Mouse (Mus musculus): ENCODE data around the gene Cd3g. TPM values are rescaled to one million over a fixed set of nuclear protein-coding genes. Genes with fewer than 3 reads are reported as not detected.

Cd3g gene
- not detected in 2 replicates for polyA plus RNA-seq (2014; fragmentation: Nextera tagmentation; extraction: Ambion mirVana)

DNA sequence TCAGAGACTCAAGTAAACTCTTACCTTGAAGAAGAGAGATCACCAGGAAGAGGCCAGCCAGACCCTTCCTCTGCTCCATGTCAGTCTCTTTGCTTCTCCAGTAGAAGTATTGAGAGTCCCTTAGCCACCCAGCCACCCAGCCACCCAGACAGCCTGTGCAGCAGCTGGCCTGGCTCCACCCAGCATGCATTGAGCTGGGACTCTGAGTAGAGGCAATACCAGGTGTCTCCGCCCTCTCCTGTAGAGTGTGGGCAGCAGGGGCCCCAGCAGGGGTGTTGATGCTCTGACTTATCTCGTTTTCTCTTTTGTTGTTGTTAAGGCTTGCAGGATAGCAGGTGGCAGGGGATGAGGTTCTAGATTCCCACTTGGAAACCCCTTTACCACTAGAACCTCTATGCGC, at the start of gene Cd3g:
Cd3g (minus strand) TSS at position 190 of the 400 bp plus-strand sequence.
- Histone ChIP-seq H3K4me1 (replicated peaks; ENCODE audit: control insufficient read depth, insufficient read depth, low read length) (no peaks in the 10 kb centered on the region), H3K4me2 (ENCODE audit: low read depth, low read length, severe bottlenecking) (no peak within 1 kb of the TSS), H3K27me3 (ENCODE audit: control insufficient read depth, insufficient read depth, low read length) (no peaks in the 10 kb centered on the region), H3K9me3 (ENCODE audit: control insufficient read depth, low read length) (no peaks in the 10 kb centered on the region), H3K4me3 (ENCODE audit: low read depth, low read length) (no peak within 1 kb of the TSS), H3K27ac (ENCODE audit: low read depth, low read length) (no peak within 1 kb of the TSS), H3K9ac (ENCODE audit: low read length) (no peak within 1 kb of the TSS), H3K36me3 (ENCODE audit: control insufficient read depth, insufficient read depth, low read length) (no peaks in the 10 kb centered on the region)
- DNase-seq (ENCODE audit: low spot score) (no peak), ATAC-seq (replicated peaks; ENCODE audit: low FRiP score) (no peak)
- WGBS, result 70% methylated on average over 3 of the region's 3 CpGs

DNA sequence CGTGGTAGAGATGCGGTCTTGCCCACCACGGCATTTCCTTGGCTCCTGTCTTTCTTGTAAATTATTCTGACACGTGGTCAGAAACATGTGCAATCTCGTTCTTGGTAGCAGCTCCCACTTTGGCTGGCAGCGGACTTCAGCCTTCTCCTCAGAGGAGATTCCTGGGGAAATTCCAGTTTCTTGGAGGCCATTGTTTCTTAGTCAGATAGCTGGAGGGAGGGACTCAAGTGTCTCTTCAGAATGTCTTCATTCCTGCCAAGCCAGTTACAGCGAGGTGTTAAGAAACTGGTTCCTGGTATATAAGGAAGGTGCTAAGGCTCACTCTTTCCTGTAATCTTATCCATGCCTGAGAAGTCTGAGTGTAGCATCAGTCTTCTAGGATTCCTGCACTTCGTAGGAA, 47.1 kb upstream of the Cd3g start:
- Histone ChIP-seq H3K9me3 (ENCODE audit: control insufficient read depth, low read length) (no peaks in the 10 kb centered on the region), H3K36me3 (ENCODE audit: control insufficient read depth, insufficient read depth, low read length) (no peaks in the 10 kb centered on the region), H3K9ac (ENCODE audit: low read length) (no peak overlapping the region), H3K4me1 (replicated peaks; ENCODE audit: control insufficient read depth, insufficient read depth, low read length) (no peaks in the 10 kb centered on the region), H3K4me2 (ENCODE audit: low read depth, low read length, severe bottlenecking) (no peak overlapping the region), H3K27me3 (ENCODE audit: control insufficient read depth, insufficient read depth, low read length) (no peaks in the 10 kb centered on the region), H3K4me3 (ENCODE audit: low read depth, low read length) (no peak overlapping the region), H3K27ac (ENCODE audit: low read depth, low read length) (no peak overlapping the region)
- 76% methylated on average over 8 of the region's 8 CpGs for WGBS
- DNase-seq (ENCODE audit: low spot score) (no peak), ATAC-seq (replicated peaks; ENCODE audit: low FRiP score) (no peak)

DNA sequence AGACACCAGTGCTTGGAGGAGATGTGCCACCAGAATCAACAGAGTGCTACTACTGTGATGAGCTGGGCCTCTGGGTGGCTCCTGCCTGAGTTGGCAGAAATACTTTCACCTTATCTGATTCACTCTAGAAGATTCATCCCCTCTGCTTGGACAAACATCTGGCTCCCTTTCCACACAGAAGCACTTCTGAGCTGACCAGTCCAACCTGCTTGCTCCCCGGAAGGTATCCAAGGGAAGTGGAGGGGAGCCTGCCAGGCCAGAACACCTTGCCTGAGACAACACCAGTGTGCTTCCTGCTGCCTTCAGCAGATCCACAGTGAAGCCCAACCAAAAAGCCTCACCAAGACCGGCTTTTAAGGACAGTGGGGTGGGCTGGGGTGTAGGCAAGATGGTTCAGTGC, 44.0 kb upstream of the Cd3g start:
- Histone ChIP-seq H3K36me3 (ENCODE audit: control insufficient read depth, insufficient read depth, low read length) (no peaks in the 10 kb centered on the region), H3K4me2 (ENCODE audit: low read depth, low read length, severe bottlenecking) (no peak overlapping the region), H3K9ac (ENCODE audit: low read length) (no peak overlapping the region), H3K27ac (ENCODE audit: low read depth, low read length) (no peak overlapping the region), H3K4me3 (ENCODE audit: low read depth, low read length) (no peak overlapping the region), H3K27me3 (ENCODE audit: control insufficient read depth, insufficient read depth, low read length) (no peaks in the 10 kb centered on the region), H3K9me3 (ENCODE audit: control insufficient read depth, low read length) (no peaks in the 10 kb centered on the region), H3K4me1 (replicated peaks; ENCODE audit: control insufficient read depth, insufficient read depth, low read length) (no peaks in the 10 kb centered on the region)
- WGBS, result 86% methylated on average over 2 of the region's 2 CpGs
- ATAC-seq (replicated peaks; ENCODE audit: low FRiP score) (no peak), DNase-seq (ENCODE audit: low spot score) (peak; percentile 32)

DNA sequence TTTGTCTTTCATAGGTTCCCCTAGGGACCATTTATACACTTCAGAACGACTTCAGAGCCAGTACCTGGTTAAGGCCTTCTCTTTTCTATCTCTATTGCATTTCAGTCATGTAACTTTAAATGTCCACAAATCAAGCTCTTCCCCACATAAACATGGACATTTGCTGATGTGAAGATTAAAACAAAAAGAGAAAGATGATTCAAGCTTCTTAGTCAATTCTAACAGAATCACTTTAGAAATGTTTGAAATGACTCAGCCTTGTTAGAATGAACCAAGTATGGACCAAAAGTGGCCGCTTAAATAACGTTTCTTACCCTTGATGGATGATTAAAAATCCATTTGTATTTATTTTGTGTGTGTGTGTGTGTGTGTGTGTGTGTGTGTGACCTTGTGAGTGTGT, 43.4 kb upstream of the Cd3g start:
- ATAC-seq (replicated peaks; ENCODE audit: low FRiP score) (no peak), DNase-seq (ENCODE audit: low spot score) (no peak)
- H3K36me3 ChIP-seq (ENCODE audit: control insufficient read depth, insufficient read depth, low read length), result no peaks in the 10 kb centered on the region
- H3K9ac ChIP-seq (ENCODE audit: low read length), result no peak overlapping the region
- no peak overlapping the region for H3K4me2 ChIP-seq (ENCODE audit: low read depth, low read length, severe bottlenecking)
- no peaks in the 10 kb centered on the region for H3K27me3 ChIP-seq (ENCODE audit: control insufficient read depth, insufficient read depth, low read length)
- no peak overlapping the region for H3K27ac ChIP-seq (ENCODE audit: low read depth, low read length)
- WGBS, result 67% methylated on average over 3 of the region's 3 CpGs
- no peak overlapping the region for H3K4me3 ChIP-seq (ENCODE audit: low read depth, low read length)
- H3K4me1 ChIP-seq (replicated peaks; ENCODE audit: control insufficient read depth, insufficient read depth, low read length), result no peaks in the 10 kb centered on the region
- H3K9me3 ChIP-seq (ENCODE audit: control insufficient read depth, low read length), result no peaks in the 10 kb centered on the region

DNA sequence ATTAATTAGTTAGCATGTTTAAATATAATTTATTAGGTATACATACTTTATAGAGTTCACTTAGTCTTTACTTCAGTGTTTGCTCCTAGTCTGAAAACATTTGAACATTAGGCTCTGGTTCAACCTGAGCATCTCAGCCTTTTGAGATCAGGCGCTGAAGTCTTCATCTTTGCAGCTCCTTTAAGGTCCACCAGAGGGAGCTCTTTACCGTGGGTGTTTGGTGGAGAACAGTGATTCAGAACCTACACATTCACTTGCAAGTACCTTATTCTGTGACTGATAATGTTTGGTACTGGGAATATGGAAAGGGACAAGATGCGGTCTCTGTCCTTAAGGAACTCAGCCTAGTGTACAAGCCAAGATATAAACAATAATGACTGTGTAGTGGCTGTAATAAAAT, 42.6 kb upstream of the Cd3g start:
- Histone ChIP-seq H3K4me3 (ENCODE audit: low read depth, low read length) (no peak overlapping the region), H3K27ac (ENCODE audit: low read depth, low read length) (no peak overlapping the region), H3K27me3 (ENCODE audit: control insufficient read depth, insufficient read depth, low read length) (no peaks in the 10 kb centered on the region), H3K36me3 (ENCODE audit: control insufficient read depth, insufficient read depth, low read length) (no peaks in the 10 kb centered on the region), H3K4me2 (ENCODE audit: low read depth, low read length, severe bottlenecking) (no peak overlapping the region), H3K9ac (ENCODE audit: low read length) (no peak overlapping the region), H3K9me3 (ENCODE audit: control insufficient read depth, low read length) (no peaks in the 10 kb centered on the region), H3K4me1 (replicated peaks; ENCODE audit: control insufficient read depth, insufficient read depth, low read length) (no peaks in the 10 kb centered on the region)
- WGBS, result 8% methylated on average over 3 of the region's 3 CpGs
- ATAC-seq (replicated peaks; ENCODE audit: low FRiP score) (no peak), DNase-seq (ENCODE audit: low spot score) (peak; percentile 65)

DNA sequence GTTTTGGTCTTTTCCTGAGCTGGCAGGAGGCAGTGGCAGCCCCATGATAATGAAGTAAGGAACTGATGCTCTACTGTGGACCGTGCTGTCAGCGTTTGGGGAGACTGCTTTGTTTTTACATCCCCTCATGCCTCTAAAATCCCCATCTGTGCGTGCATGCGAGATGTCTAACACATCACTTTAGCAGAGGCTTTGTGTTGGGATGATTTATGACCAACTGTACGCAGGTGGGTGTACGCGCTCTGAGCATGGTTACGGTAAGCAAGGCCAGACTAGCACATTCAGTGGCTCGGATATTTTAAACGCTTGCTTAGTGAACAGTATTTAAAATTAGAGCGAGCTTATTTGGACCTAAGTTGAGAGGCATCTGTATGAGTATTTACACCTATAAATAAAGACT, 37.8 kb upstream of the Cd3g start:
- Histone ChIP-seq H3K27ac (ENCODE audit: low read depth, low read length) (no peak overlapping the region), H3K9ac (ENCODE audit: low read length) (no peak overlapping the region), H3K36me3 (ENCODE audit: control insufficient read depth, insufficient read depth, low read length) (no peaks in the 10 kb centered on the region), H3K9me3 (ENCODE audit: control insufficient read depth, low read length) (no peaks in the 10 kb centered on the region), H3K27me3 (ENCODE audit: control insufficient read depth, insufficient read depth, low read length) (no peaks in the 10 kb centered on the region), H3K4me1 (replicated peaks; ENCODE audit: control insufficient read depth, insufficient read depth, low read length) (no peaks in the 10 kb centered on the region), H3K4me3 (ENCODE audit: low read depth, low read length) (no peak overlapping the region), H3K4me2 (ENCODE audit: low read depth, low read length, severe bottlenecking) (no peak overlapping the region)
- DNase-seq (ENCODE audit: low spot score) (no peak), ATAC-seq (replicated peaks; ENCODE audit: low FRiP score) (no peak)
- WGBS, result 88% methylated on average over 11 of the region's 11 CpGs

DNA sequence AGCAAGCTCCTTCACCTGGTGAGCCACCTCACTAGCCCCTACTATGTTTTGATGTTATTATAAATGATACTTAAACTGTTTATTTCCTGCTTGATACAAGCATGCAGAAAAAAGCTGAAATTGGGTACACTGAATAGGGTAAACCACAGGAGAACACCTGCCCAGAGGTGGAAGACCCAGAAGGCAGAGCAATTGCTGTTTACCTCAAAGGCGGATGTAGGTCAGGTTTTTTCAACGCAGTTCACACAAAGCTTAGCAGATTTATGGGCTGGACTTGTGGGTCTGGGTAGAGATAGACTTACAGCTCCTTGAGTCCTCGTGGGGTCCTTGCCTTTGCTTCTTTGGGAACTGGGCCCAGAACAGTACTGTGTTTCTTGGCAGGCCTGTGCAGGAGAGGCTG, 35.6 kb upstream of the Cd3g start:
- no peak overlapping the region for H3K27ac ChIP-seq (ENCODE audit: low read depth, low read length)
- H3K9me3 ChIP-seq (ENCODE audit: control insufficient read depth, low read length), result no peaks in the 10 kb centered on the region
- no peak overlapping the region for H3K9ac ChIP-seq (ENCODE audit: low read length)
- H3K27me3 ChIP-seq (ENCODE audit: control insufficient read depth, insufficient read depth, low read length), result no peaks in the 10 kb centered on the region
- no peak overlapping the region for H3K4me2 ChIP-seq (ENCODE audit: low read depth, low read length, severe bottlenecking)
- no peaks in the 10 kb centered on the region for H3K36me3 ChIP-seq (ENCODE audit: control insufficient read depth, insufficient read depth, low read length)
- ATAC-seq (replicated peaks; ENCODE audit: low FRiP score) (no peak), DNase-seq (ENCODE audit: low spot score) (no peak)
- 70% methylated on average over 3 of the region's 3 CpGs for WGBS
- no peaks in the 10 kb centered on the region for H3K4me1 ChIP-seq (replicated peaks; ENCODE audit: control insufficient read depth, insufficient read depth, low read length)
- H3K4me3 ChIP-seq (ENCODE audit: low read depth, low read length), result no peak overlapping the region

DNA sequence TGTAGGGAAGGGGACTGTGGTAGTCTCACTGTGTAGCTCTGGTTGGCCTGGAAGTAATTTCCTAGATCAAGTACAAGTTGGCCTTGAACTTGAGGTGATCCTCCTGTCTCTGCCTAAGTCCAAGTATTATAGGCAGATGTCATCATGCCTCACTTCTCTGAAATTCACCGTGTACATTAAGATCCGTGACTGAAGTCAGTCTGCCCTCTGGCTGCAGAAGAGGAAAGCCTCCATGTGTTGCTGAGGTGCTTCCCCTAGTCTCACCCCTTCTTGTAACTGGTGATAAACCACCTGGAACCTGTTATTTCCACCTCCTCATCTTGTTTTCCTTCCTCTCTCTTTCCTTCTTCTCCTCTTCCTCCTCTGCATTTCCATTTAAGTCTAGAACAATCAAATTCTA, 34.6 kb upstream of the Cd3g start:
- Histone ChIP-seq H3K9me3 (ENCODE audit: control insufficient read depth, low read length) (no peaks in the 10 kb centered on the region), H3K27me3 (ENCODE audit: control insufficient read depth, insufficient read depth, low read length) (no peaks in the 10 kb centered on the region), H3K27ac (ENCODE audit: low read depth, low read length) (no peak overlapping the region), H3K9ac (ENCODE audit: low read length) (no peak overlapping the region), H3K4me1 (replicated peaks; ENCODE audit: control insufficient read depth, insufficient read depth, low read length) (no peaks in the 10 kb centered on the region), H3K36me3 (ENCODE audit: control insufficient read depth, insufficient read depth, low read length) (no peaks in the 10 kb centered on the region), H3K4me3 (ENCODE audit: low read depth, low read length) (no peak overlapping the region), H3K4me2 (ENCODE audit: low read depth, low read length, severe bottlenecking) (no peak overlapping the region)
- DNase-seq (ENCODE audit: low spot score) (no peak), ATAC-seq (replicated peaks; ENCODE audit: low FRiP score) (no peak)
- WGBS, result 44% methylated on average over 2 of the region's 2 CpGs

DNA sequence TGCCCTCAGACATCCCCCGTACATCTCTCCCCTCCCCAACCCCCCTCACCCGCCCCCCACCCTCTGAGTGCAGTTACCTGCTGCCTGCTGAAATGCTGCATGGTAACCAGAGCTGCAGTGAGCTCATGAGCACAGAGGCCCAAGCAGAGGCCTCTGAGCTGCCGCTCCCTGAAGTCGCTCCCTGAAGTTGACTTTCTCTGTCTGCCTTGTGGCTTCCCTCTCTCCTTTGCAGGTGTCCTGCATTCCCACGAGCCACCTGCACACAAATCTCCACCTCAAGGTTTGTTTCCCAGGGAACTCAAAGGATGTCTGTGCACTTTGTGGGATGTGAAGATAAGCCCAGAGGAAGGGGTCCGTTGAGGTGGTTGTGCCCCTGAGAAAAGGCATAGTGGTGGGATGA, 31.1 kb upstream of the Cd3g start:
- no peak overlapping the region for H3K4me3 ChIP-seq (ENCODE audit: low read depth, low read length)
- no peak overlapping the region for H3K4me2 ChIP-seq (ENCODE audit: low read depth, low read length, severe bottlenecking)
- DNase-seq (ENCODE audit: low spot score) (no peak), ATAC-seq (replicated peaks; ENCODE audit: low FRiP score) (no peak)
- no peaks in the 10 kb centered on the region for H3K9me3 ChIP-seq (ENCODE audit: control insufficient read depth, low read length)
- H3K9ac ChIP-seq (ENCODE audit: low read length), result no peak overlapping the region
- H3K4me1 ChIP-seq (replicated peaks; ENCODE audit: control insufficient read depth, insufficient read depth, low read length), result no peaks in the 10 kb centered on the region
- H3K27me3 ChIP-seq (ENCODE audit: control insufficient read depth, insufficient read depth, low read length), result no peaks in the 10 kb centered on the region
- no peaks in the 10 kb centered on the region for H3K36me3 ChIP-seq (ENCODE audit: control insufficient read depth, insufficient read depth, low read length)
- 56% methylated on average over 6 of the region's 6 CpGs for WGBS
- no peak overlapping the region for H3K27ac ChIP-seq (ENCODE audit: low read depth, low read length)
